Mouse (Mus musculus) layer of hippocampus, postnatal 36 days (tissue): ENCODE data around the gene Igfbp1. TPM values are rescaled to one million over a fixed set of nuclear protein-coding genes. Genes with fewer than 3 reads are reported as not detected.
"Not testable (repeated sequence)": the region's sequence is repeated elsewhere in the genome, so short reads cannot be mapped to it uniquely, and the experiment has no call there.

Source experiments
- DNase-seq, 2 experiments: peaks; one replicate each; pipeline ENCODE4 v3.0.0; 2022
- total RNA-seq, 2 experiments: library from RNA; stranded (reverse); gene quantifications; 2 replicates each; pipeline ENCODE4 v1.2.3; 2021

Igfbp1 gene
- total RNA-seq, 2 experiments from 2014 or later, result 0.22 TPM; not detected in 1

DNA sequence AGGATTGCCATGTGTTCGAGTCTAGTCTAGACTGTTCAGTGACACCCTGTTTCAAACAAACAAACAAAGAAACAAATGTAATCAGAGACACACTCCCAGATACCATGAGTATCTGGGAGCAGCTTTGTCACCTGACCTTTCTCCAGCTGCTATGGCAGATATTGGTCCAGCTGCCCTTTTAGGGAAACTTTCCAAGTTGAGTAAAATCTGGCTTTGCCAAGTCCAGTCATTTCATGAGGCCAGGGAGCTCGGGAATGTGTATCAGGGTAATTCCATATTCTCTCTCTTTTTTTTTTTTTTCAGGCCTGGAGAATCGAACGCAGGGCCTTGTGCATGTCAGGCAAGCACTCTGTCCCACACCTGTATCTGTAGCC, 2.3 kb upstream of the Igfbp1 start:
- no peak for DNase-seq

DNA sequence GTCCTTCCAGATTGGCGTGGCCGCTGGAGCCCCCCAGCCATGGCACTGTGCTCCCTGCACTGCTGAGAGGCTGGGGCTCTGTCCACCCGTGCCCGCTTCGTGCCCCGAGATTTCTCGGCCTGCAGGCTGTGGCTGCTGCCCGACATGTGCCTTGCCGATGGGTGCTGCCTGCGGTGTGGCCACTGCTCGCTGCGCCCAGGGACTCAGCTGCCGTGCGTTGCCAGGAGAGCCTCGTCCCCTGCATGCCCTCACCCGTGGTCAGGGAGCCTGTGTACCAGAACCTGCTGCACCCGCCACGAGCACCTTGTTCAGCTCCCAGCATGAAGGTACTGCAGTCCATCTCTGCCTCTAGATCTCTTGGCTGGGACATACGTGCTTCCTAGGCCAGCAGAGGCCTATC, 424 bp downstream of the Igfbp1 start:
- DNase-seq, result no peak

DNA sequence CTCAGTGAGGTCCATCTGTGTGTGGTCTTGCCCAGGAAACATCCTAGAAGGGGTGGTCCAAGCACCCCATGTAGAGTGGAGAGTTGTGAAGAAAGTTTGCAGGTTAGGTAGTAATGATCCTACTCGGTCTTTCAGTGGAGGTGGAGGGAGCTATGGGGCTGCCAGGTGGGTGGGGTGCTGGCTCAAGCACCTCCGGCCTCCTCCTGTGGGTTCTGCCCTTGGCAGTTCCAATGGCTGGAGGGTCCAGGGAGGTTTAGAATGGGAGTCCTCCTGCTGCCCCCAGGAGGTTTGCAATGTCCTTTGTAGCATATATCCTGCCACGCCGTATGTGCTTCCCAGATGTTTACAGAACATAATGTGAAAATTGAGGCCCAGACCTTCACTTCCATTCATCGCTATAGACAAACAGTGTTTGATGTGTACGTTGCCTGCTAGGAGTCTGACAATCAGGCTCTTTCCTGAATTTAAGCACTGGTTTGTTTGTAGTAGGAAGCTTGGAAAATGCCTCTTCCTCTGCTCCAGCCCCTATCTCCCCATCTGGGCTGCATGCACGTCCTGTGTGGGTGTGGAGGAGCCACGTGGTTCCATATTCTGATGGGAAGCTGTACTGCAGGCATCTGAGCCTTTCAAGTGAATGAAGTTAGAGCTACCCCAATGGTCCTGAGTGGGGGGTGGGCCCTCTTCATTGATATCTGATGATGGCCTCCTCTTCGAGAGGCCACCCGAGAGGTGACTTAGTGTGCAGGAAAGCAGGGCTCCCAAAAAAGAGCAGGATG, 1.1 kb downstream of the Igfbp1 start:
- DNase-seq, result no peak

DNA sequence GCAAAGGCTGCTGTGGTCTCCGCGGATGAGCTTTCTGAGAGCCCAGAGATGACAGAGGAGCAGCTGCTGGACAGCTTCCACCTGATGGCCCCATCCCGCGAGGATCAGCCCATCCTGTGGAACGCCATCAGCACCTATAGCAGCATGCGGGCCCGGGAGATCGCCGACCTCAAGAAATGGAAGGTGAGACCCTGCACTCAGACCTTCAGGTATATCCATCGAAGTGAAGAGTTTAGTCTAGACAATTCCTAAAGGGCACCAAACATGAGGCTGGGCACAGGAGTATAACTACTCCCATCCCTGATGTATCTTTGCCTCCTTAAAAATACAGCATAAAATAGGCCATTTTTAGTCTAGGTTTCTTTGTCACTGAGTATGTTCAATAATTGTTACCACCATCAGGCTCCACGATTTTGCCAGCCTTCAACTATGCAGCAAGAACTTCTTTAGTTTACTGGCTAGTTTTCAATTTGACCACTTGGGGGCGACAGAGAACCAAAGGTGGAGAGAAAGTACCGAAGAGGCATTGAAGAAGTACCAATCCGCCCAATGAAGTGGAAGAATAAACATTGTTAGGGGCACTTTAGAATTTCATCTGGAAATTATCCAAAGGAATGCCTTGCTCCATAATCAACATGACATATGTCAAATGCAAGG, 2.3 kb downstream of the Igfbp1 start:
- DNase-seq, result peak in 1 of 2 experiments; percentile 54

DNA sequence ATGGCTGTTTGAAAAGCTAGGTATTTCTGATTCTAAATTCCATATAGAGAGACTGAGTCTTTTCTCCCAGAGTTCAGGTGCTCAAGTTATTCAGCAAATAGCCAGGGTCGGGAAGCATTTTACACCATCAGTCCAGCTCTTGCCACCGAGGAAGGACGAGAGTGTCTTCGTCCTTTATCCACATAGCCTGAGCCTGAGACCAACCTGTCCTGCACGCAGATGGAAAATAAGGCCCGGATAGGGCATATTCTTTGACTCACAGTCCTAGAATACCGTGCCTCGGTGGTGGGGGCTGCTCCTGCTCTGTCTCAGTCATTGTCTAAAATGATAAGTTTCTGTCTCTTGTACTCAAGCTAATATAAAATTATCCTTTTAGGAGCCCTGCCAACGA, 2.8 kb downstream of the Igfbp1 start:
- DNase-seq, result no peak

DNA sequence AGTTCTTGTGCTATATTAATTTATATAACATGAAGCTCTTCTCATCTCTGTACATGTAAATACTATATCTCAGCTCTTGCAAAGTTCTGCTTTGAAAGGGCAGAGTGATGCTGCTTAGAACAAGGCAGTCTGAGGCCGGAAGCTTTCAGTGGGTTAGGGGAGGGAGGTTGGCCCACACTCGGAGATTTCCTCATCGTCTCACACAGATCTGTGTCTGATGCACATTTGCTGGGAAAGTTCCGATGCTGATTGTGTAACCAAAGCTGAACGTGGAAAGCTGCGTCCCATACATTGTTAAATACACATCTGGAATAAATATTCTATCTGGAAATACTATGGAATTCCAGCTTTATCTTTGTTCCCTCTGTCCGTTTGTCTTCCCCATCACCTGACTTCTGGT, 4.6 kb downstream of the Igfbp1 start:
- DNase-seq, result no peak

DNA sequence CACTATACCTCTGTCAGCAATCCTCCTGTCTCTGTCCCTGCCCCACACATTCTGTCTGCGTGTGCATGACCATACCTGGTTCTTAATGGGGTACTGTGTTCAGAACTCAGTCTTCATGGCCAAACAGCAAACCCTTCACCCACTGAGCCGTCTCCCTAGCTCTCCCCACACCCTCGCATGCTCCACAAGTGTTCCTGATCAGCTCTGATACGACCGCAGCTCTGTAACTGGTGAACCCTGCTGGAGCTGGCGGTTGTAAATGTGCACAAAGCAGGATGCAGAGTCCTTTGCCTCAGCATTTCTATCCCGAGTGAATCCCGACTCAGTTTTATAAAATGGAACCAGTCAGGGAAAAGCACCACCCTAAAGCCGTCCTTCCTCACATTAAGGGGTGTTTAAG, 6.3 kb downstream of the Igfbp1 start:
- DNase-seq, result no peak

DNA sequence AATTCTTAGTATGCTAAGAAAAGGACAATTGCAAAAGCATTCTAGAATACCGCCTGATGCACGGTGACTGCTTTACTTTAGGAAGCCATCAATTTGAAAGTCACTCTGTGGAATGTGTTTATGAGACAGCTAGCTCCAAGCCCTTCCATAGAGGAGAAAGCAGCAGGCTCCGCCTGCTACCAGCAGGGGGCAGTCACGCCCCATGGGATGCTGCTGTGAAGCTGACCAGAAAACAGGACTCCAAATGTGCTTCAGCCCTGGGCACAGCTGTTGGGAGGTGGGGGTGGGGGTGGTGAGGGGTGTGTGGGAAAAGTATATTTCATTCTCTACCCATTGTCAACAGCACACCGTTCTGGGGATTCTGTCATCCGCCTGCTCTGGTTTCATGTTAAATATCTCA, 12.8 kb downstream of the Igfbp1 start:
- peak; percentile 76 to 77 for DNase-seq

DNA sequence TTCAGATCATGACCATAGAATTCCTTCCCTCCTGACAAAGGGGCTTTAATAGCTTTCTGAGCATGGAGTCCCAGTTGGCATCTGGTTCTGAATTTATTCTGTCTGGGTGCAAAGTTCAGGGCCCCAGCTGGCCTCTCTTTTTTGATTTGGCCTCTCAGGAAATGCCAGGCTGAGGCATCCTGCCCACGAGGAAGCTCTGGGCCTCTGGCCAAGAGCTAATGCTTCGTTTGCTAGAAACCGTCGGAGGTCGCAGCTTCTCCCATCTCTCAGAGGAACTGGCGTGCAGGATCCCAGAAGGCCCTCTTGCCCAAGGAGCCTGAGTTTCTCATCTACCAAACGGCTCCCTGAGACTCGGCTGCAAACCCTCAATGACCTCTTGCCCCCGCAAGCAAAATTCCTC, 13.6 kb downstream of the Igfbp1 start:
- no peak for DNase-seq

DNA sequence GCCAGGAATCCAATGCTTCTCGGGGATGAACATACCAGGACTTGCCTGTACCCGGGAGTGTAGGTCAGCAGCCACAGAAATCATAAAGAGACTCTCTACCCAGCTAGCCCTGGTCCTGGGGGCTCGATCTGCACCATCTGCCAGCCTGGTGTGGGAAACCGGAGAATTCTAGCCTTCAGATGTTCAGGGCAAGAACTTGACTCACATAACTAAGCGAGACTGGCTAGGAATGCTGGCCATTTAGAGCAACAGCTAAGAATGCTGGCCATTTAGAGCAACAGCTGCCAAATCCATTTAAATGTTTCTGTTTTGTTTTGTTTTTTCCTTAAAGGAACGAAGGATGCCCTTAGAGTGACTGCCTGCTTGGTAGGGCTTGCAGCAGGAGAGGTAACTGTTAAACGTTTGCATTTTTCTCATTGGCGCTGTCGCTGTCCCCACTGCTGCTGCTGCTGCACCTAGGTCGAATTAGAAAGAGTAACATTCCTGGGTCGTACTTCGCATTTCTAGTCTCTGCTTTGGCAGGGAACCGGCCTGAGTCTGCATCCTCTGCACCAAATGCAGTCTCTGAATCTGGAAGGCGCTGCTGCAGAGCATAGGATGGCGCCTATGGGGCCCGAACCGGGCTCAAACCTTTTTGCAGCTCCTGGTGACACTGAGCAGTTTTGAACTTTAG, 14.7 kb downstream of the Igfbp1 start:
- DNase-seq, result no peak

DNA sequence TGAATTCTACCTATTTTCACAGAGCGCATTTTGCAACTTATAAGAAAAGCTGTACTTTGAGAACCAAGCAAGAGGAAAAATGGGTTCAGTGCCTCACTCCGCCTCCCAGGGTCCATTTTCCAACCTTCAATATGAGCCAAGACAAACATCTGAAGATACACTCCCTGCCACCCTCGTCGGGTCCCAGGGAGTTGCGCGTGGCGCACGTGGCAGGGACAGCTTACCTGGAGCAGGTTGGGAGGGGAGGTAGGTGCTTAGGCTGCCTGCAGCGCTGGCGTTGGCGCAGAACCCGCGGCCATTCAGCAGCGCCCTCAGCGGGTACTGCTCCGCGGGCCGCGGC, 15.5 kb downstream of the Igfbp1 start:
- no peak for DNase-seq

DNA sequence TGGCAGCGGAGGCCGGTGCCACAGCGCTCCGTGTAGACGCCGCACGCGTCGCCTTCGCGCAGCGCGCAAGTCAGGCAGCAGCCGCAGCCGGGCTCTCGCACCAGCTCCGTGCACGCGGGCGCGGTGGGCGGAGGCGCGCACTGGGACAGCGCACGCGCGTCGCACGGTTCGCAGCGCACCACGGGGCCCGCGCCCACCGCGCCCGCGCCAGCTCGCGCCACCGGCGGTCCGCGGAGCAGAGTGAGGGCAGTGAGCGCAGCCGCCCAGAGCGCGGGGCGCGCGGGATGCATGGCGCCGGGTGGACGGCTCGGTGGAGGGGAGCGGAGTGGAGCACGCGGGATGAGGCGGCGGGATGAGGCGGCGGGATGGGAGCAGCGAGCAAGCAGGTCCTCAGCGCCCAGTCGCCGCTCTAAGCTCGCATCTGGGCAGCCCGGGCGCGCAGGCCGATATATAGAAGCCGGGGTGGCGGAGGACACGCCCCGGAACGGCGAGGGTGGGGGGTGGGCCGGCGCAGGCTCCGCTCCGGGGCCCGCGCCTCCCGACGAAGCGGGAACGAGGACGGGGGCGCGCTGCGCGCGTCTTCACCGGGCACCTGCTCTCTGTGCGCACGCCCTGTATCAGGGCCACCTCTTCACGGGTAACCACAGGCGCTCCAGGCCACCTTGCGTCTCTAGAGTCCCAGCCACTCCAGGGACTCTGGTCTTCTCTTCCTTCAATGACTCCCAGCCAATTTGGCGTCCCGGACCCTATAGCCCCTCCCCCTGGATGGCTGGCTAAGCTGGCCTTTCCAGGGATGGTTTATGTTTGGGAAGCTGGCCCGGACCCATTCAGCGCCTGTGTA, 16.1 kb downstream of the Igfbp1 start, which contains the start of gene Igfbp3:
TSS of gene Igfbp3 (minus strand) at position 423 of the 841 bp plus-strand sequence.
- DNase-seq, result peak; percentile 78 to 84

DNA sequence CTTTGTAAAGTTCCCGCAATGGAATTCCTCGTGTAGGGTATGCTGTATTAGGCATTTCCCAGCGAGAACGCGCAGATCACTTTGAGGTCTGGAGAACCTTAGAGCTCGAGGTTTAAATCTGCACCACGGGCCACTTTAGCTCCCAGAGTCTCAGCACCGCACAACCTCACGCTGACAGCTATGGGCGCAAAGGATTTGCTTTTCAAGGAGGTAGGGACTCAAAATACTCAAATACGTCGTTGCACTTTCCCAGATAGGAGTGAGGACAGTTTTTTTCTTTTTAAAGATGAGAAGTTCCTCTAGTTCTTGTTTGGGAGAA, 16.7 kb downstream of the Igfbp1 start:
- DNase-seq, result no peak

DNA sequence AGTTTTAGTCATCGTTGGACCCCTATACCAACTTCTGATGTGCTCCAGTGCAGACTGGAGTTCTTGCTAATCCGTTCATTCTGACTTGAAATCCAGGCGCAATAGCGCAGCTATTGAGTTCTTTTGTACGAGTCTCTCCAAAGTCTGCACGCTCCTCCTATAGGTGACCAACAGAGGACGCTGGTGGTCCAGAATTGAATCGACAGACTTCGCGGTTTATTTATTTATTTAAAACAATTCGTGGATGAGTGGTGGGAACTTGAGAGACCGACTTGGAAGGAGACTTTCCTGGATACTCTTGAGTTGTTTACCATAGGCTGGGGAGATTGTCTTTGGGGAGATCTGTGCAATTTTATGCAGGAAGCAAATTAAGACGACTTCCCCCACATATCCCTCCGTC, 17.2 kb downstream of the Igfbp1 start:
- DNase-seq, result peak; percentile 46 to 65

DNA sequence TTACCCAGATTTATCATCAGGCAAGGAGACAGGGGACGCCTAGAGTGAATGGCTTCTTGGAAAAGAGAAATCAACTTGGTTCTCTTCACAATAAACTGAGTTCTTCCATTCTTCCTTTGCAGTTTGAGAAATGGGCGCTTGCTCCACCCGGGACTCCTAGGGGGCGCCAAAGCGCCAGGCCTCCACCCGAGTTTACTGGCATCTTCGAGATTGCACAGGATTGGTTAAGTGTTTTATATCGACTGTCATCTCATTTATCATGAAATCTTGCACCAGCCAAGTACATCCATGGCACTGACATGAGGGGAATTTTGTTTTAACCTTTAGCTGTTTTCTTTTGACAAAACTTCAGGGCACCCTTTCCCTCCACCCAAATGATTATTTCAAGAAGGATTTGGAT, 18.1 kb downstream of the Igfbp1 start:
- DNase-seq, result peak; percentile 64 to 65

DNA sequence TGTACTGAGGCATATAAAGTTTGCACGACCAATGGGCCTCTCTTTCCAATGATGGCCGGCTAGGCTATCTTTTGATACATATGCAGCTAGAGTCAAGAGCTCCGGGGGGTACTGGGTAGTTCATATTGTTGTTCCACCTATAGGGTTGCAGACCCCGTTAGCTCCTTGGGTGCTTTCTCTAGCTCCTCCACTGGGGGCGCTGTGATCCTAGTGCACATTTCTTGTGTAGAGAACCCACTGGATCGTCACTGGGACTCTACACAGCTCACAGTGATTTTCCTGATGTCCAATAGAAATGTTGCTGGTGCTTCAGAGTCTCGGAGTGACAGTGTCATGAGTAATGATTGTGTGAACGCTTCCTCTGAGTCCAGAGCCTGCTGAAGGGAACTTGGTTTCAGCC, 24.2 kb downstream of the Igfbp1 start:
- DNase-seq, result not testable (repeated sequence)

DNA sequence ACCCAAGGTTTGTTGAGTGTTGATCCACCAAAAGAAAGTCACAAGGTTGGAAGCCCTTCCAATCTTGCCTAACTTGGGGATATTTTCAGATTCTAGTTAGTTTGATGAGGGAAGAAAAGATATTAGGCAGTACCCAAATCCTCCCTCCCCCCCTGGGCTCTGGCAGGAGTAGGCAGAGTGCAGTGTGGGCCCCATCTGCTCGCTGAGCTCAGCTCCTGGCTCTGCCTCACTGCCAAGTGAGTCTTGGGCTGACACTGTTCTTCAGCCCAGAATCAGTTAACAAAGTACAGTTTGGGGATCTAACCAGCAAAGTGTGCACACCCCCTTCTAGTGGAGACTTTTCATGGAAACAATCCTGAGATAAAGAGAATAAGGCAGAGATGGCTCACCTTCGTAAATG, 28.6 kb downstream of the Igfbp1 start:
- peak; percentile 70 to 71 for DNase-seq

DNA sequence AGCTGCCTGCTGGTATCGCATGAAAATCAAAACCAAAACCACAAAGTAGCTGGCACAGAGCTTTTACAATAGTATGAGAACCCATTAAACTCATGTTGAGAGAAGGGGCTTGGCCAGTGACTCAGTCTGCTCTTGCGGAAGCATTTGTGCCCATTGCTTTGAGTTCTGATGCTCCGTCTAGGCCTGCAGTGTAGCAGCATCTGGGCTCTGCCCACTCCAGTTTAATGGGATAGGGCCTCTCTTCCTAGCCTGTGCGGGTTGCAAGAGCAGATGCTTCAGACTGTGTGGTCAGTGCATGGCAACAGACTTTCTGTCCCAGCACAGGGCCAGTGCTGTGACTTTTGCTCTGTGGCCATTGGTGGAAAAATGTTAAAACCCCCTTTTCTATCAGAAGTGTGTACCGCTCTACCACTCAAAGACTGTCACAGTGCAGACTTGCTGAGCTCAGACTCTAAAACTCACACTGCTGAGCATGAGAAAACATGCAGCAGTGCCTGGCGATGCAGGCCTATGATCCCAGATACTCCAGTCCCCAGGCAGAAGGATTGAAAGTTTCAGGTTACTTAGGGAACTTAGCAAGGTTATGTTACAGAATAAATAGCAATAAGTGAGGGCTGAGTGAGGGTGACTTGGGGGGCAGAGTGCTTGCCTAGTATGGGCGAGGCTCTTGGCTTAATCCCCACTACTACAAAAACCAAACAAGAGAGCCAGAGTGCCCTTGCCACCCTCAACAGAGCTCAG, 29.4 kb downstream of the Igfbp1 start:
- DNase-seq, result no peak

DNA sequence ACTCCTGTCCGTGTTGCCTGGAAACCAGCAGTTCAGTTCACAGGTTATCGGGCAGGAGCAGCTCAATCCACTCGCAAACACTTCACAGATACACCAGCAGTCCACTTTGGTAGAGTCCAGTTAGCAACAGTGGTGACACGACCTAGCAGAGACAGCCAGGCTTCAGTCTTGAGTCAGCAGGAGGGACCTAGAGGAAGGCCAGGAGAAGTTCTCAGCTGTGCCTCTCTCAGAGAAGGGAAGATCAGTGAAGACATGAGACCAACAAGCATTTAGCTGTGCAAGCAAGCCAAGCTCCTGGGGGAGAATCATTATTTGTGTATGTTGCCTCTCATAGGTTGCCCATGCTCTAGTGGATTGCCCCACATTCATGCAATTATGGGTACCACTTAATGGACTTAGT, 30.5 kb downstream of the Igfbp1 start:
- no peak for DNase-seq

DNA sequence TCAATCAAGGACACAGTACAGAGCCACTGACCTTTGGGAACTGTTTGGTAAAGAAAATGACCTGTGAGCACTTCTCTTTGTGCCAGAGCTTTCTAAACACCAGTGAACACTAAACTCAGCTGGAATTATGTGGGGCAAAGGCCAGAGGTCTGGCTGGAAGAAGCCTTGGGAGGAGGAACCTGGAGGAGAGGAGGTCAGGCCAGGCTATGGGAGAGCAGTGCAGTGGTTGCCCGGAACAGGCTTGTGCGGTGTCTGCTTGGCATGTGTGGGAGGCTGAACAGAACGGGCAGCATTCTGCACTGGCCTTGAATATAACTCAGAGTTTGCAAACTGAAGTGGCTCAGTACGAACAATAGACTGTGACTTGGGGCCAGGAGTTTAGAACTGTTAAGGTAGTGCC, 32.4 kb downstream of the Igfbp1 start:
- no peak for DNase-seq

DNA sequence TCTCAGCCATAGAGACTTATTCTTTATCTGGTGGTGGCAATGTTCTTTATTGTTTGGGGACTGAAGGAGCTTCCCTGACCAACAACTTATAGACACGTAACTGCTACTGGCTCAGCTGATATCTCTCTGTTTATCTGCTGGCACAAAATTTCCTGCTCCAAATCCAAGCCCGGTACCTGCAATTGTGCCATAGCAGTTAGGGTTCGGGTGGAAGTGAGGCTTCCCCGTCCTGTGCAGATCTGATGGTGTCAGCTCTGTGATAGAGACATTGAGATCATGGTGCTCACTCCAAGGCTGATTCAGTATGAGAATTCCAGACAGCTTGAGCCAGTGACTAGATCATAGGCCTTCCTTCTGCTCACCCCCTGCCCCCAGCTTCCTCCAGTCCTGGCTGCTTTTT, 34.4 kb downstream of the Igfbp1 start:
- no peak for DNase-seq

DNA sequence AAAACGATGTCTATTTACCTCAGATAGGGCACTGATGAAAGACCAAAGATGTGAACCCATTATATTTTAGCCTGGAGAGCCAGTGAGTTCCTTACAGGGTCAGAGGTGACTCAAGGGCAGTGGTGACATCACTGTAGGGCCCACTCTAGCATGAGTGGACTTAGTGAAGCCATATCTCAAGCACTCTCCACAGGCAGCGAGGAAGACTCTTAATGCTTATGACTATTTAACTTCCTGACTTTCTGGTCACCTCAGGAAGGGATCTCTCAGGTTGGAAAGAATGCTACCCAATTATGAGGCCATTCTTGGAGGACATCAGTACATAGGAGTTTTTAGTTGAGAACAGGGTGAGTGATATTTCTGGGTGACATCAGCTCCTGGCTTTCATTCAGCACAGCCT, 35.8 kb downstream of the Igfbp1 start:
- no peak for DNase-seq
